Mouse (Mus musculus) MEL (cell line): ENCODE results near the gene Ubp1. TPM values are rescaled to one million over a fixed set of nuclear protein-coding genes. Genes with fewer than 3 reads are reported as not detected.

ENCODE experiments used
- DNase-seq: peaks from one replicate; pipeline ENCODE4 v3.0.0; 2011; ENCODE audit warnings: low read depth, low spot score
- H3K27ac ChIP-seq: 2 replicates; pipeline ENCODE4 v1.5.1; 2012; ENCODE audit warnings: low read depth, mild to moderate bottlenecking, control low read depth, low read length, moderate library complexity; ENCODE audit not compliant: control insufficient read depth
- H3K27me3 ChIP-seq, 2 experiments: fragments of 150-350 bp in 1 of 2; sonication (generic) in 1 of 2; 2 replicates each; pipeline ENCODE4 v1.6.1; 2012; ENCODE audit warnings: low read length in 2 of 2, mild to moderate bottlenecking in 2 of 2, improper control_type of control experiment in 1 of 2, moderate library complexity in 1 of 2; ENCODE audit not compliant: insufficient read depth in 2 of 2, control insufficient read depth in 1 of 2
- H3K36me3 ChIP-seq, 2 experiments: 2 replicates each; pipeline ENCODE4 v1.6.1; 2012 to 2014; ENCODE audit warnings: low read length in 2 of 2, improper control_type of control experiment in 1 of 2, inconsistent platforms in 1 of 2, mild to moderate bottlenecking in 1 of 2; ENCODE audit not compliant: insufficient read depth in 2 of 2, control insufficient read depth in 1 of 2
- H3K4me1 ChIP-seq, 2 experiments: fragments of 150-350 bp in 1 of 2; sonication (generic) in 1 of 2; 2 replicates each; pipeline ENCODE4 v1.6.1; 2012; ENCODE audit warnings: low read length in 2 of 2, improper control_type of control experiment in 1 of 2, mild to moderate bottlenecking in 1 of 2; ENCODE audit not compliant: insufficient read depth in 2 of 2, control insufficient read depth in 1 of 2
- H3K4me3 ChIP-seq, 2 experiments: fragments of 150-350 bp in 1 of 2; sonication (generic) in 1 of 2; 2 replicates each; pipeline ENCODE4 v1.5.1; 2012; ENCODE audit warnings: low read depth in 2 of 2, low read length in 2 of 2, mild to moderate bottlenecking in 2 of 2, moderate library complexity in 2 of 2, control low read depth in 1 of 2, improper control_type of control experiment in 1 of 2; ENCODE audit not compliant: control insufficient read depth in 1 of 2, insufficient read depth in 1 of 2
- H3K79me2 ChIP-seq: 2 replicates; pipeline ENCODE4 v1.6.1; 2012; ENCODE audit warnings: mild to moderate bottlenecking, low read length, moderate library complexity; ENCODE audit not compliant: control insufficient read depth, poor library complexity, insufficient read depth
- H3K9ac ChIP-seq: 2 replicates; pipeline ENCODE4 v1.6.1; 2012; ENCODE audit warnings: low read depth, mild to moderate bottlenecking, control low read depth, low read length, moderate library complexity; ENCODE audit not compliant: control insufficient read depth, poor library complexity, severe bottlenecking
- H3K9me3 ChIP-seq: fragments of 150-350 bp; sonication (generic); replicated peaks from 2 replicates; pipeline ENCODE4 v1.6.1; 2012; ENCODE audit warnings: mild to moderate bottlenecking, low read length, improper control_type of control experiment, moderate library complexity; ENCODE audit not compliant: insufficient read depth
- CTCF ChIP-seq, 3 experiments: IDR thresholded peaks in 2 of 3; conservative IDR thresholded peaks in 1 of 3; 2 replicates each; pipeline ENCODE4 v1.5.1; 2011 to 2012; ENCODE audit warnings: low read length in 3 of 3, low read depth in 2 of 3, mild to moderate bottlenecking in 2 of 3, improper control_type of control experiment in 1 of 3, inconsistent platforms in 1 of 3, mixed read lengths in 1 of 3, moderate library complexity in 1 of 3; ENCODE audit not compliant: control insufficient read depth in 1 of 3, insufficient read depth in 1 of 3, poor library complexity in 1 of 3, severe bottlenecking in 1 of 3
- ELF1 ChIP-seq: IDR thresholded peaks from 2 replicates; pipeline ENCODE4 v1.6.1; 2014; ENCODE audit warnings: low read depth, mild to moderate bottlenecking, inconsistent platforms, low read length, improper control_type of control experiment, moderate library complexity
- GABPA ChIP-seq: IDR thresholded peaks from 2 replicates; pipeline ENCODE4 v1.6.1; 2012; ENCODE audit warnings: low read depth, mild to moderate bottlenecking, inconsistent platforms, low read length, improper control_type of control experiment, moderate library complexity
- HCFC1 ChIP-seq: IDR thresholded peaks from 2 replicates; pipeline ENCODE4 v1.6.1; 2012; ENCODE audit warnings: low read depth, mild to moderate bottlenecking, inconsistent platforms, low read length, improper control_type of control experiment, moderate library complexity
- JUND ChIP-seq: IDR thresholded peaks from 2 replicates; pipeline ENCODE4 v1.6.1; 2011; ENCODE audit warnings: low read depth, mild to moderate bottlenecking, improper control_type of control experiment, low read length
- KAT2A ChIP-seq: conservative IDR thresholded peaks from 2 replicates; pipeline ENCODE4 v1.6.1; 2012; ENCODE audit warnings: low read depth, low read length, improper control_type of control experiment, inconsistent platforms
- MAX ChIP-seq: IDR thresholded peaks from 2 replicates; pipeline ENCODE4 v1.6.1; 2011; ENCODE audit warnings: low read length, improper control_type of control experiment
- MAZ ChIP-seq: IDR thresholded peaks from 2 replicates; pipeline ENCODE4 v1.6.1; 2012; ENCODE audit warnings: low read depth, mild to moderate bottlenecking, inconsistent platforms, low read length, improper control_type of control experiment
- MEF2A ChIP-seq: IDR thresholded peaks from 2 replicates; pipeline ENCODE4 v1.6.1; 2014; ENCODE audit warnings: low read depth, mild to moderate bottlenecking, inconsistent platforms, low read length, improper control_type of control experiment; ENCODE audit not compliant: poor library complexity, insufficient replicate concordance, severe bottlenecking; ENCODE audit errors: extremely low read depth
- MXI1 ChIP-seq: IDR thresholded peaks from 2 replicates; pipeline ENCODE4 v1.6.1; 2011; ENCODE audit warnings: mild to moderate bottlenecking, low read depth, low read length, improper control_type of control experiment
- MYB ChIP-seq: IDR thresholded peaks from 2 replicates; pipeline ENCODE4 v1.6.1; 2011; ENCODE audit warnings: mild to moderate bottlenecking, low read depth, low read length, improper control_type of control experiment
- POLR2A ChIP-seq, 2 experiments: IDR thresholded peaks; 2 replicates each; pipeline ENCODE4 v1.6.1; 2011 to 2012; ENCODE audit warnings: low read length in 2 of 2, mild to moderate bottlenecking in 2 of 2, control low read depth in 1 of 2, improper control_type of control experiment in 1 of 2, low read depth in 1 of 2, moderate library complexity in 1 of 2; ENCODE audit not compliant: control insufficient read depth in 1 of 2, insufficient read depth in 1 of 2, poor library complexity in 1 of 2
- RAD21 ChIP-seq: IDR thresholded peaks from 2 replicates; pipeline ENCODE4 v1.6.1; 2011; ENCODE audit warnings: mild to moderate bottlenecking, low read depth, low read length, improper control_type of control experiment
- RCOR1 ChIP-seq: IDR thresholded peaks from 2 replicates; pipeline ENCODE4 v1.6.1; 2012; ENCODE audit warnings: low read depth, mild to moderate bottlenecking, inconsistent platforms, low read length, improper control_type of control experiment
- SIN3A ChIP-seq: IDR thresholded peaks from 2 replicates; pipeline ENCODE4 v1.6.1; 2012; ENCODE audit warnings: low read length, improper control_type of control experiment, inconsistent platforms
- SMC3 ChIP-seq: IDR thresholded peaks from 2 replicates; pipeline ENCODE4 v1.6.1; 2011; ENCODE audit warnings: low read depth, low read length, improper control_type of control experiment
- TBP ChIP-seq: IDR thresholded peaks from 2 replicates; pipeline ENCODE4 v1.8.0; 2011; ENCODE audit warnings: low read depth, low read length, improper control_type of control experiment
- TCF12 ChIP-seq: IDR thresholded peaks from 2 replicates; pipeline ENCODE4 v1.6.1; 2014; ENCODE audit warnings: low read depth, mild to moderate bottlenecking, inconsistent platforms, low read length, improper control_type of control experiment, moderate library complexity
- USF1 ChIP-seq: IDR thresholded peaks from 2 replicates; pipeline ENCODE4 v1.6.1; 2014; ENCODE audit warnings: low read depth, mild to moderate bottlenecking, inconsistent platforms, low read length, improper control_type of control experiment, moderate library complexity
- ZC3H11A ChIP-seq: IDR thresholded peaks from 2 replicates; pipeline ENCODE4 v1.6.1; 2012; ENCODE audit warnings: low read depth, mild to moderate bottlenecking, inconsistent platforms, low read length, improper control_type of control experiment
- ZMIZ1 ChIP-seq: IDR thresholded peaks from 2 replicates; pipeline ENCODE4 v1.6.1; 2012; ENCODE audit warnings: low read depth, mild to moderate bottlenecking, inconsistent platforms, low read length, improper control_type of control experiment, moderate library complexity
- polyA plus RNA-seq, 2 experiments: library from polyadenylated mRNA; stranded (reverse) in 1 of 2; unstranded in 1 of 2; fragments of >175 nt in 1 of 2; fragments of >200 nt in 1 of 2; gene quantifications; 2 replicates each; pipeline versions ENCODE4 v1.2.1 to v1.2.4; 2012; ENCODE audit warnings: low replicate concordance in 2 of 2, low read depth in 1 of 2; ENCODE audit not compliant: insufficient read length in 2 of 2, insufficient read depth in 1 of 2, missing spikeins in 1 of 2
- total RNA-seq: library from RNA; depleted of rRNA; stranded (reverse); fragments of 300-350 nt; gene quantifications from 2 replicates; pipeline ENCODE4 v1.2.3, GENCODE M21; 2012

Gene Ubp1
- total and polyA plus RNA-seq, 3 experiments = 46.4 to 95.5 (median 60.8) TPM

DNA sequence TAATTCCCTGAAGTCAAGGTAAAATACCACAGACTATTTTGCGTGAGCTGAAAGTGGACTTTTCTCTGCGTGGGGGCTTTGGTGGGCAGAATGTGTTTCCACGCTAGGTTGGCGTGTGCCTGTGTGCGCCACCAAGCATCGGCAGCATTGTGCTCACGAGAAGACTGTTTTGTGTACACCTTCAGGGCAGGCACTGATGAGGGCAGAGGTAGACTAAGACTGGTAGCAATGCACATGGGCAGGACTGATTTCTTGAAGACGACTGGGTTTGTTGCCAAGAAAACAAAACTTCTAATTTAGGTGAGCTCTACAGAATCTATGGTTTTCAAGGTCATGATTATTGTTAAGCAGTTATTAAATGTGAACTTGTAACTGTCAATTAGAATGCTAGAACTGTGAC, 38.7 kb downstream of the Ubp1 start:
- Histone ChIP-seq H3K27me3 (no peaks in the 10 kb centered on the region), H3K36me3 (peaks cover 43 to 44% of the 10 kb centered on the region in 2 experiments), H3K4me1 (peaks cover 32 to 33% of the 10 kb centered on the region in 2 experiments), H3K9me3 (no peaks in the 10 kb centered on the region), H3K27ac (peak overlapping the region; percentile 56), H3K4me3 (no peak overlapping the region), H3K9ac (no peak overlapping the region), H3K79me2 (no peaks in the 10 kb centered on the region)
- DNase-seq = no peak
- TF ChIP-seq MAX = 0 out of 2 replicates have a peak, but pooled peaks have one; percentile 0
- TF ChIP-seq USF1 = no peak

DNA sequence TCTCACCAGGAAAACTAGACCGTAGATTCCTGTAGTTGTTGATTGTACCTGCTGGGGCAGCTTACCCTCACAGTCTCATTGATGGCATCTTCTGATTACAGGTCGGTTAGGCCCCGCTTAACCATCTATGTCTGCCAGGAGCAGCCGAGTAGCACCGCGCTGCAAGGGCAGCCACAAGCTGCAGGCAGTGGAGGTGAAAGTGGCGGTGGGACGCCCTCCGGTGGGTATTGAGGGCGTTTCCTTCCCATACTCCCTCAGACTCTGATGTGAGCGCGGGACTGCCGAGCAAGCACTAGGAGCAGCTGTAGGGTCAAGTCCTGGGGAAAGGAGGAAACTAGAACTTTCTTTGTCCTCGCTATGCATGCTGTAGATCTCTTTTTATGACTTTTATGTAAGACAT, 39.3 kb downstream of the Ubp1 start:
- no peaks in the 10 kb centered on the region for H3K79me2 ChIP-seq
- H3K27ac ChIP-seq = no peak overlapping the region
- no peak overlapping the region for H3K9ac ChIP-seq
- peaks cover 32 to 33% of the 10 kb centered on the region in 2 experiments for H3K4me1 ChIP-seq
- no peak for DNase-seq
- H3K27me3 ChIP-seq = no peaks in the 10 kb centered on the region
- TF ChIP-seq TCF12 (no peak), CTCF (IDR thresholded peaks at IDR 0.05 in 2 of 3, conservative IDR thresholded peaks at IDR 0.05 in 1 of 3; ENCODE audit: control insufficient read depth in 1 of 3, insufficient read depth in 1 of 3, low read depth in 2 of 3, low read length in 3 of 3, poor library complexity in 1 of 3, severe bottlenecking in 1 of 3) (peak in 2 of 3 experiments; percentile 2 to 11; a peak in 1 of 6 replicates)
- peaks cover 44% of the 10 kb centered on the region in 2 experiments for H3K36me3 ChIP-seq
- H3K4me3 ChIP-seq = no peak overlapping the region
- no peaks in the 10 kb centered on the region for H3K9me3 ChIP-seq

GRCm38 (mm10) chr9:113971615-113972014, 40.9 kb downstream of the Ubp1 start:
- no peaks in the 10 kb centered on the region for H3K27me3 ChIP-seq
- peaks cover 31 to 36% of the 10 kb centered on the region in 2 experiments for H3K36me3 ChIP-seq
- H3K9me3 ChIP-seq = no peaks in the 10 kb centered on the region
- H3K4me1 ChIP-seq = peaks cover 25 to 26% of the 10 kb centered on the region in 2 experiments
- H3K27ac ChIP-seq = no peak overlapping the region
- TF ChIP-seq TBP (no peak), ZMIZ1 (no peak), GABPA (no peak), ZC3H11A (no peak), HCFC1 (no peak), SIN3A (no peak)
- H3K79me2 ChIP-seq = no peaks in the 10 kb centered on the region
- no peak for DNase-seq
- no peak overlapping the region for H3K4me3 ChIP-seq
- H3K9ac ChIP-seq = no peak overlapping the region

- H3K9me3 ChIP-seq = no peaks in the 10 kb centered on the region
- TF ChIP-seq KAT2A = no peak
- TF ChIP-seq MAZ = no peak
- no peak for TF ChIP-seq TCF12
- no peak for TF ChIP-seq CTCF (IDR thresholded peaks at IDR 0.05 in 2 of 3, conservative IDR thresholded peaks at IDR 0.05 in 1 of 3; ENCODE audit: control insufficient read depth in 1 of 3, insufficient read depth in 1 of 3, low read depth in 2 of 3, low read length in 3 of 3, poor library complexity in 1 of 3, severe bottlenecking in 1 of 3)
- no peak for TF ChIP-seq POLR2A (IDR thresholded peaks at IDR 0.05; ENCODE audit: control insufficient read depth in 1 of 2, insufficient read depth in 1 of 2, low read depth in 1 of 2, low read length in 2 of 2, poor library complexity in 1 of 2)
- no peak for TF ChIP-seq MXI1
- TF ChIP-seq RAD21 = no peak
- no peak for TF ChIP-seq RCOR1
- no peak for TF ChIP-seq JUND
- TF ChIP-seq MEF2A = no peak
- TF ChIP-seq MYB = no peak
- TF ChIP-seq ELF1 = no peak
- no peak for TF ChIP-seq ZC3H11A
- TF ChIP-seq USF1 = no peak
- TF ChIP-seq SMC3 = no peak
- H3K36me3 ChIP-seq = peaks cover 9 to 31% of the 10 kb centered on the region in 2 experiments
- no peak for DNase-seq
- H3K27ac ChIP-seq = no peak overlapping the region
- no peak overlapping the region for H3K9ac ChIP-seq
- no peaks in the 10 kb centered on the region for H3K27me3 ChIP-seq
- H3K4me1 ChIP-seq = peaks cover 3 to 6% of the 10 kb centered on the region in 2 experiments
- no peaks in the 10 kb centered on the region for H3K79me2 ChIP-seq
- H3K4me3 ChIP-seq = no peak overlapping the region
These were observed 43.1 kb downstream of the Ubp1 start for GRCm38 (mm10) chr9:113973857-113974256.
